In genomic region chr1:134381795-134382625, GRCm38 (mm10) we compare ENCODE assay signal across 8 mouse cellular contexts. TPM values are rescaled to one million over a fixed set of nuclear protein-coding genes. Genes with fewer than 3 reads are reported as not detected.
DNase-seq lines count a peak whose midpoint lies in the region; ATAC-seq and TF ChIP-seq lines count a peak whose summit lies in the region.

No protein-coding gene starts in this region.

- peak overlapping the region; percentile 36 for H3K4me2 ChIP-seq in forebrain, embryonic 16.5 days (ENCODE audit: low read length)
- H3K4me2 ChIP-seq in intestine, postnatal 0 days (replicated peaks; ENCODE audit: low read depth) = peak overlapping the region; percentile 60

- ATAC-seq in forebrain, embryonic 16.5 days = no peak
- ATAC-seq in intestine, postnatal 0 days = no peak

- H3K9me3 ChIP-seq in forebrain, embryonic 16.5 days (ENCODE audit: control insufficient read depth, low read length) = no peaks in the 10 kb centered on the region
- H3K9me3 ChIP-seq in intestine, postnatal 0 days (ENCODE audit: control insufficient read depth) = no peaks in the 10 kb centered on the region

- peak; percentile 18 to 26 for DNase-seq in right cerebral cortex, adult 2 months (ENCODE audit: low spot score in 2 of 2)
- no peak for DNase-seq in right cerebral cortex, postnatal 36 days (ENCODE audit: low spot score in 2 of 2)
- DNase-seq in mesoderm, embryonic 11.5 days (ENCODE audit: low read depth, low spot score) = peak; percentile 47
- no peak for DNase-seq in spleen, adult 18-20 months
- DNase-seq in adrenal gland, postnatal 4 days (ENCODE audit: low spot score in 2 of 2) = no peak
- DNase-seq in cerebellum, postnatal 4 days (ENCODE audit: low spot score in 2 of 2) = no peak

- WGBS in forebrain, embryonic 16.5 days = 16% methylated on average over 19 of the region's 19 CpGs
- WGBS in intestine, postnatal 0 days = 2% methylated on average over 19 of the region's 19 CpGs

- H3K4me3 ChIP-seq in forebrain, embryonic 16.5 days (replicated peaks; ENCODE audit: low read length) = peak overlapping the region; percentile 22
- peak overlapping the region; percentile 16 for H3K4me3 ChIP-seq in intestine, postnatal 0 days (ENCODE audit: low read depth, low read length)

- no peak overlapping the region for H3K27ac ChIP-seq in forebrain, embryonic 16.5 days (ENCODE audit: low read length)
- no peak overlapping the region for H3K27ac ChIP-seq in intestine, postnatal 0 days (ENCODE audit: low read depth, low read length)

- no peaks in the 10 kb centered on the region for H3K36me3 ChIP-seq in forebrain, embryonic 16.5 days (ENCODE audit: control insufficient read depth, insufficient read depth)
- H3K36me3 ChIP-seq in intestine, postnatal 0 days (ENCODE audit: control insufficient read depth, insufficient read depth) = no peaks in the 10 kb centered on the region

- no peak overlapping the region for H3K9ac ChIP-seq in forebrain, embryonic 16.5 days (replicated peaks; ENCODE audit: low read depth, low read length)
- no peak overlapping the region for H3K9ac ChIP-seq in intestine, postnatal 0 days (ENCODE audit: low read depth, low read length)

- no peak for TF ChIP-seq CTCF in intestine, postnatal 0 days (IDR thresholded peaks at IDR 0.05; ENCODE audit: low read depth)

- H3K4me1 ChIP-seq in forebrain, embryonic 16.5 days (replicated peaks; ENCODE audit: control insufficient read depth, insufficient read depth, low read length) = peaks cover 7% of the 10 kb centered on the region; the same call in 1 of the 2 replicates
- no peaks in the 10 kb centered on the region for H3K4me1 ChIP-seq in intestine, postnatal 0 days (replicated peaks; ENCODE audit: control insufficient read depth, insufficient read depth, low read length)

- 0 out of 2 replicates have a peak, but pooled peaks cover 2% of the 10 kb centered on the region for H3K27me3 ChIP-seq in forebrain, embryonic 16.5 days (replicated peaks; ENCODE audit: control insufficient read depth, insufficient read depth, low read length)
- no peaks in the 10 kb centered on the region for H3K27me3 ChIP-seq in intestine, postnatal 0 days (replicated peaks; ENCODE audit: control insufficient read depth, insufficient read depth, low read length)

RNA-seq across cellular contexts. Expression of gene 4933406M09Rik, which starts 3.7 kb away (rescaled TPM):
- polyA plus RNA-seq in forebrain, embryonic 16.5 days (2015; fragmentation: Nextera tagmentation; extraction: Ambion mirVana) = not detected in 2 replicates
- polyA plus RNA-seq in intestine, postnatal 0 days (2015; fragmentation: Nextera tagmentation; extraction: Ambion mirVana) = not detected in 2 replicates
- not detected for total RNA-seq in adrenal gland, postnatal 4 days (2021)

RNA-seq across cellular contexts. Expression of gene Tmem183a, which starts 20.2 kb away (rescaled TPM):
- polyA plus RNA-seq in forebrain, embryonic 16.5 days (2015; fragmentation: Nextera tagmentation; extraction: Ambion mirVana) = 150 and 151 TPM in 2 replicates
- 59.8 and 60.6 TPM in 2 replicates for polyA plus RNA-seq in intestine, postnatal 0 days (2015; fragmentation: Nextera tagmentation; extraction: Ambion mirVana)
- total RNA-seq in adrenal gland, postnatal 4 days (2021) = 10 to 100 TPM; 53.9 to 60.4 TPM

RNA-seq across cellular contexts. Expression of gene Cyb5r1, which starts 23.3 kb away (rescaled TPM):
- 20.3 and 23.3 TPM in 2 replicates for polyA plus RNA-seq in forebrain, embryonic 16.5 days (2015; fragmentation: Nextera tagmentation; extraction: Ambion mirVana)
- polyA plus RNA-seq in intestine, postnatal 0 days (2015; fragmentation: Nextera tagmentation; extraction: Ambion mirVana) = 9.4 and 10.1 TPM in 2 replicates
- 10 to 100 TPM; 27.0 to 28.8 TPM for total RNA-seq in adrenal gland, postnatal 4 days (2021)

RNA-seq across cellular contexts. Expression of gene Adipor1, which starts 33.2 kb away (rescaled TPM):
- polyA plus RNA-seq in forebrain, embryonic 16.5 days (2015; fragmentation: Nextera tagmentation; extraction: Ambion mirVana) = 63.9 and 65.5 TPM in 2 replicates
- polyA plus RNA-seq in intestine, postnatal 0 days (2015; fragmentation: Nextera tagmentation; extraction: Ambion mirVana) = 77.3 and 81.4 TPM in 2 replicates
- 100 to 1,000 TPM; 108 to 109 TPM for total RNA-seq in adrenal gland, postnatal 4 days (2021)

RNA-seq across cellular contexts. Expression of gene Ppfia4, which starts 49.3 kb away (rescaled TPM):
- 11.1 and 16.4 TPM in 2 replicates for polyA plus RNA-seq in forebrain, embryonic 16.5 days (2015; fragmentation: Nextera tagmentation; extraction: Ambion mirVana)
- polyA plus RNA-seq in intestine, postnatal 0 days (2015; fragmentation: Nextera tagmentation; extraction: Ambion mirVana) = 2.4 and 2.5 TPM in 2 replicates
- 1 to 10 TPM; 2.9 to 3.5 TPM for total RNA-seq in adrenal gland, postnatal 4 days (2021)

Comparison
In these comparisons a context has a peak if more than half of its experiments do, and no peak if none do; other contexts are left out.
1. DNase-seq: peak in right cerebral cortex, adult 2 months (2 of 2) and mesoderm, embryonic 11.5 days (single experiment); none in right cerebral cortex, postnatal 36 days (0 of 2), spleen, adult 18-20 months (0 of 2), adrenal gland, postnatal 4 days (0 of 2) and cerebellum, postnatal 4 days (0 of 2).